Mouse (Mus musculus): ENCODE measurements around the gene Tmem18. TPM values are rescaled to one million over a fixed set of nuclear protein-coding genes. Genes with fewer than 3 reads are reported as not detected.

Tmem18 gene
- total RNA-seq, 2 experiments from 2014 or later: 12.0 to 13.7 TPM

Small RNAs within 50 kb of the gene (microRNA-seq; reads per million reads assigned to microRNA genes)
- not detected for gene Gm25243

Other genes starting within 250 kb of the Tmem18 start
- gene Sntg2, start 211.1 kb upstream of the Tmem18 start, total RNA-seq (2021): 1 to 10 TPM; 1.2 to 1.5 TPM

Measured in gastrocnemius, postnatal 4 days (tissue).